In the genomic region with DNA sequence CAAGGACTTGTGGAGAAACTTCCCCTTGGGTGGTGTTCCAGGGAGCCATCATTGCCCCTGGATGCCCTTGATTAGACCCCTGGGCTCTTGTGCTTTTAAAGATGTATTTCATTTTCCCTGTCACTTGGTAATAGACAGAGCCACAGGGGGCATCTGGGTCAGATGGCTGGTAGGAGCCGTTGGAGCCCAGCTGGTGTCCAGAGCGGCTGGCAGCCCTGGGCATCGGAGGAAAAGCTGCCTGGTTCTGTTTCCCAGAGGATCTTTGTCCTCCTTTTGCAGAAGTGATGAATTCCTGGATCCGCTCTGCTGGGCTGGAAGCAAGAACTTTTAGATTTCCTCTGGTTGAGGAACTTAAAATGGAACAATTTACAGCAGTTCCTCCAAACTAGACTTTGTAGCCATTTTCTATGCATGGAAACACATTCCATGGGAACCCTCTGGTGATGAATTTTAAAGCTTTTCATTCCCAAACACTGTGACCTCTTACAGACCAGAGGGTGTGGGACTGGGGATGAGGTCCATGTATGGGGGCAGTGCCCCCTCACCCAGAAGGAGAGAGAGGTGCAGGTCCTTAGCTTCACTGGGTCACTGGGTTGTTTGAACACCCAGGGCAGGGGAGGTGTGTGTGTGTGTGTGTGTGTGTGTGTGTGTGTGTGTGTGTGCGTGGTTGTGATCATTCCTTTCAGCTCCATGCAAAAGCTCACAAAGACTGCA, we compare ENCODE assay signal across 15 mouse cellular contexts. TPM values are rescaled to one million over a fixed set of nuclear protein-coding genes. Genes with fewer than 3 reads are reported as not detected.
DNase-seq lines count a peak whose midpoint lies in the region; ATAC-seq and TF ChIP-seq lines count a peak whose summit lies in the region.
"Had no signal": no experiment of that assay in that cellular context is flagged by ENCODE, and none has a peak within 500 bp of the region (broad histone marks: within the 10 kb centered on the region; RNA-seq: fewer than 3 reads in every experiment).

No protein-coding gene starts in this region.

- H3K36me3 ChIP-seq in forebrain, embryonic 15.5 days: 0 out of 2 replicates have a peak, but pooled peaks cover 6% of the 10 kb centered on the region
- peaks cover 11% of the 10 kb centered on the region for H3K36me3 ChIP-seq in forebrain, embryonic 10.5 days (replicated peaks)
- H3K36me3 ChIP-seq in hindbrain, postnatal 0 days (ENCODE audit: insufficient read depth, low read length): no peaks in the 10 kb centered on the region
- H3K36me3 ChIP-seq in neural tube, embryonic 14.5 days (ENCODE audit: control insufficient read depth, insufficient read depth, low read length): no peaks in the 10 kb centered on the region

- peak; percentile 55; the same call in 1 of the 2 replicates for ATAC-seq in forebrain, embryonic 15.5 days (replicated peaks)
- ATAC-seq in hindbrain, postnatal 0 days: peak; percentile 68
- ATAC-seq in neural tube, embryonic 14.5 days (ENCODE audit: low read depth): peak; percentile 38; the same call in 1 of the 2 replicates

- H3K27me3 ChIP-seq in forebrain, embryonic 15.5 days: no peaks in the 10 kb centered on the region
- no peaks in the 10 kb centered on the region for H3K27me3 ChIP-seq in forebrain, embryonic 10.5 days (ENCODE audit: poor library complexity, severe bottlenecking)
- no peaks in the 10 kb centered on the region for H3K27me3 ChIP-seq in hindbrain, postnatal 0 days (ENCODE audit: insufficient read depth, low read length)
- H3K27me3 ChIP-seq in neural tube, embryonic 14.5 days (ENCODE audit: control insufficient read depth, insufficient read depth, low read length): no peaks in the 10 kb centered on the region

- no peaks in the 10 kb centered on the region; the same call in 1 of the 2 replicates for H3K4me1 ChIP-seq in forebrain, embryonic 15.5 days
- peaks cover 10% of the 10 kb centered on the region for H3K4me1 ChIP-seq in forebrain, embryonic 10.5 days
- H3K4me1 ChIP-seq in hindbrain, postnatal 0 days (ENCODE audit: insufficient read depth, low read length): no peaks in the 10 kb centered on the region
- H3K4me1 ChIP-seq in neural tube, embryonic 14.5 days (ENCODE audit: control insufficient read depth, insufficient read depth, low read length): no peaks in the 10 kb centered on the region; the same call in 1 of the 2 replicates

- H3K4me3 ChIP-seq in forebrain, embryonic 15.5 days: no peak overlapping the region
- H3K4me3 ChIP-seq in forebrain, embryonic 10.5 days: no peak overlapping the region
- no peak overlapping the region for H3K4me3 ChIP-seq in hindbrain, postnatal 0 days (ENCODE audit: low read length)
- H3K4me3 ChIP-seq in neural tube, embryonic 14.5 days (ENCODE audit: low read depth, low read length): no peak overlapping the region
- H3K4me3 ChIP-seq: heart, adult 2 months had no signal

- no peak for DNase-seq in forebrain, embryonic 10.5 days (ENCODE audit: extremely low spot score, low spot score)
- DNase-seq in cerebellum, postnatal 10 days: peak; percentile 67 to 81
- peak; percentile 57 for DNase-seq in hindbrain, postnatal 0 days (ENCODE audit: low spot score)
- DNase-seq in right cerebral cortex, postnatal 36 days (ENCODE audit: low spot score in 2 of 2): no peak
- no peak for DNase-seq in frontal cortex, postnatal 25 days (ENCODE audit: low spot score in 2 of 2)
- no peak for DNase-seq in adrenal gland, postnatal 14 days
- DNase-seq: heart, adult 2 months; layer of hippocampus, postnatal 36 days; lung, postnatal 36 days; thymus, adult 18-20 months had no signal

- WGBS in forebrain, embryonic 15.5 days: 69% methylated on average over 5 of the region's 5 CpGs
- 66% methylated on average over 5 of the region's 5 CpGs for WGBS in forebrain, embryonic 10.5 days
- WGBS in hindbrain, postnatal 0 days: 26% methylated on average over 5 of the region's 5 CpGs
- 24% methylated on average over 5 of the region's 5 CpGs for WGBS in neural tube, embryonic 14.5 days

- no peak overlapping the region for H3K27ac ChIP-seq in forebrain, embryonic 15.5 days (replicated peaks)
- H3K27ac ChIP-seq in forebrain, embryonic 10.5 days: no peak overlapping the region
- H3K27ac ChIP-seq in hindbrain, postnatal 0 days: peak overlapping the region; percentile 49; the same call in 1 of the 2 replicates
- H3K27ac ChIP-seq in neural tube, embryonic 14.5 days (ENCODE audit: low read depth, low read length): peak overlapping the region; percentile 35
- H3K27ac ChIP-seq: heart, adult 2 months; kidney, postnatal 0 days; liver, embryonic 14.5 days had no signal

- H3K9ac ChIP-seq in forebrain, embryonic 15.5 days (replicated peaks): no peak overlapping the region
- H3K9ac ChIP-seq in hindbrain, postnatal 0 days (replicated peaks; ENCODE audit: low read length): no peak overlapping the region
- no peak overlapping the region for H3K9ac ChIP-seq in neural tube, embryonic 14.5 days (replicated peaks; ENCODE audit: low read depth, low read length)
- H3K9ac ChIP-seq: liver, embryonic 14.5 days had no signal

- no peak for TF ChIP-seq CTCF in hindbrain, postnatal 0 days (IDR thresholded peaks at IDR 0.05; ENCODE audit: low read depth)

- H3K4me2 ChIP-seq in forebrain, embryonic 15.5 days (replicated peaks): no peak overlapping the region
- no peak overlapping the region for H3K4me2 ChIP-seq in hindbrain, postnatal 0 days (ENCODE audit: low read depth, low read length)
- no peak overlapping the region for H3K4me2 ChIP-seq in neural tube, embryonic 14.5 days (ENCODE audit: low read depth, low read length)

- H3K9me3 ChIP-seq in forebrain, embryonic 15.5 days: no peaks in the 10 kb centered on the region
- H3K9me3 ChIP-seq in forebrain, embryonic 10.5 days: no peaks in the 10 kb centered on the region
- no peaks in the 10 kb centered on the region for H3K9me3 ChIP-seq in hindbrain, postnatal 0 days (ENCODE audit: low read length)
- H3K9me3 ChIP-seq in neural tube, embryonic 14.5 days (ENCODE audit: control insufficient read depth, low read length): no peaks in the 10 kb centered on the region

RNA-seq across cellular contexts. Expression of a gene that starts 20.3 kb away (rescaled TPM):
- polyA plus RNA-seq in forebrain, embryonic 15.5 days (2015; fragmentation: Nextera tagmentation; extraction: Ambion mirVana): 159 and 172 TPM in 2 replicates
- 42.3 and 46.1 TPM in 2 replicates for polyA plus RNA-seq in forebrain, embryonic 10.5 days (2016; fragmentation: Nextera tagmentation; extraction: Ambion mirVana)
- total RNA-seq in hindbrain, postnatal 0 days (2014; rRNA removed): 474 and 567 TPM in 2 replicates
- polyA plus RNA-seq in hindbrain, postnatal 0 days (2015; fragmentation: Nextera tagmentation; extraction: Ambion mirVana): 180 and 181 TPM in 2 replicates
- 166 and 171 TPM in 2 replicates for polyA plus RNA-seq in neural tube, embryonic 14.5 days (2014; fragmentation: Nextera tagmentation; extraction: Ambion mirVana)
- 1.1 and 1.5 TPM in 2 replicates for total RNA-seq in adrenal gland, postnatal 14 days (2021)
- total RNA-seq: neutrophil, adult 5-6 weeks had no signal

Comparison
In these comparisons a context has a peak if more than half of its experiments do, and no peak if none do; other contexts are left out.
1. H3K27ac ChIP-seq: peak in hindbrain, postnatal 0 days (single experiment) and neural tube, embryonic 14.5 days (single experiment); none in forebrain, embryonic 15.5 days (single experiment) and forebrain, embryonic 10.5 days (single experiment).
2. DNase-seq: peak in cerebellum, postnatal 10 days (2 of 2) and hindbrain, postnatal 0 days (single experiment); none in forebrain, embryonic 10.5 days (single experiment), right cerebral cortex, postnatal 36 days (0 of 2), frontal cortex, postnatal 25 days (0 of 2) and adrenal gland, postnatal 14 days (single experiment).
3. Peak in every context shown above with its lines, with median percentiles within 50 percentile points of each other: ATAC-seq.